Mouse (Mus musculus) olfactory bulb, adult 2 months (tissue): ENCODE measurements around the gene Tmem160.

Experiments used
- CTCF ChIP-seq: fragments of 200-500 bp; IDR thresholded peaks from 2 replicates; pipeline ENCODE4 v1.5.1; 2012; ENCODE audit warnings: low read depth, mild to moderate bottlenecking, low read length, moderate library complexity; ENCODE audit not compliant: insufficient read depth
- POLR2A ChIP-seq: fragments of 200-500 bp; IDR thresholded peaks from 2 replicates; pipeline ENCODE4 v1.6.1; 2012; ENCODE audit warnings: mild to moderate bottlenecking, low read depth, low read length, moderate library complexity; ENCODE audit not compliant: insufficient read depth

DNA sequence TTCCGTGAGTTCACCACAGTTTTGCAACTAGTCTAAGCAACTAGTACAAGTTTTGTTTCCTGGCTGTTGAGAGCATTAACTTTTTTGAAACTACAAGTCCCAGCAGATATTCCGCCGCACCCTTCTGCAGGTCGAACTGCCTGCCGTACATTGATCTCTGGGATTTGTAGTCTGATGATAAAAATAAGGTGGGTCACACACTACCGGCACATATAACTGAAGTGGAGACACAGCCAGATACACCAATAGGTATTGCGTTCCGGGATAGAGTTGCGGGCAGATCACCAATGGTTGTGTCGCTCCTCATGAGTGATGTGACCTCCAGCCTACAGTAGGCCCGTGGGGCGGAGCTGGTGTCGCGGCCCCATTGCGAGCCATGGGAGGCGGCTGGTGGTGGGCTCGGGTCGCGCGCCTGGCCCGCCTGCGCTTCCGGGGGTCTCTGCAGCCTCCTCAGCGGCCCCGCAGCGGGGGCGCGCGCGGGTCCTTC lies at the start of gene Tmem160:
- TF ChIP-seq POLR2A (no peak; the same call in 1 of the 2 replicates), CTCF (no peak)
